Mouse (Mus musculus) left cerebral cortex, postnatal 10 days (tissue): ENCODE measurements around the gene Cd38. TPM values are rescaled to one million over a fixed set of nuclear protein-coding genes. Genes with fewer than 3 reads are reported as not detected.
A peak's percentile ranks its signal among the peaks of the same experiment; 100 is the strongest.
"Not testable (repeated sequence)": the region's sequence is repeated elsewhere in the genome, so short reads cannot be mapped to it uniquely, and the experiment has no call there.

Source experiments
- DNase-seq, 2 experiments: peaks; one replicate each; pipeline ENCODE4 v3.0.0; 2021 to 2022; ENCODE audit warnings: low spot score in 2 of 2, mixed read lengths in 1 of 2; ENCODE audit errors: extremely low spot score in 1 of 2
- intact Hi-C: fragments of 180-260 bp; cut with DNase I; formaldehyde crosslinking; loops from one replicate; pipeline ENCODE4 v1.15.1; 2025
- total RNA-seq, 2 experiments: library from RNA; stranded (reverse); gene quantifications; 2 replicates each; pipeline ENCODE4 v1.2.3; 2021

Cd38 gene
- total RNA-seq, 2 experiments from 2014 or later: 3.2 to 3.5 TPM

- DNase-seq: no peak
- intact Hi-C loops: no loop called here
These were observed 41.7 kb downstream of the Cd38 start for GRCm38 (mm10) chr5:43910006-43910405.

GRCm38 (mm10) chr5:43912844-43913243 is 44.5 kb downstream of the Cd38 start, which contains the start of gene Gm7879:
Gene Gm7879, plus strand, starts transcription at chr5:43913144.
- DNase-seq, intact Hi-C loops: not testable (repeated sequence)

GRCm38 (mm10) chr5:43915261-43915886 is 47.0 kb downstream of the Cd38 start:
- DNase-seq: no peak
- intact Hi-C loops: no loop called here

GRCm38 (mm10) chr5:43921877-43922276 is 53.5 kb downstream of the Cd38 start:
- intact Hi-C loops: loop anchor here (5.0 kb wide), 1 partner anchor 65 kb away; no protein-coding TSS in a partner anchor
- no peak for DNase-seq

- intact Hi-C loops: loop anchor here (5.0 kb wide), 1 partner anchor 63 kb away; no protein-coding TSS in a partner anchor
- DNase-seq: peak; percentile 13 to 53
These were observed 55.6 kb downstream of the Cd38 start for GRCm38 (mm10) chr5:43923933-43924332.

GRCm38 (mm10) chr5:43927729-43928128 is 59.4 kb downstream of the Cd38 start:
- intact Hi-C loops: no loop called here
- DNase-seq: no peak

GRCm38 (mm10) chr5:43933269-43933668 is 64.9 kb downstream of the Cd38 start:
- DNase-seq: no peak
- intact Hi-C loops: no loop called here

- intact Hi-C loops: no loop called here
- DNase-seq: no peak
These were observed 79.1 kb downstream of the Cd38 start for GRCm38 (mm10) chr5:43947330-43947977.

- DNase-seq: peak in 1 of 2 experiments; percentile 57
- intact Hi-C loops: no loop called here
These were observed 79.9 kb downstream of the Cd38 start for GRCm38 (mm10) chr5:43948111-43948743.

- peak in 1 of 2 experiments; percentile 17 for DNase-seq
- intact Hi-C loops: no loop called here
These were observed 80.5 kb downstream of the Cd38 start for GRCm38 (mm10) chr5:43948748-43949275.

GRCm38 (mm10) chr5:43953241-43953640 is 84.9 kb downstream of the Cd38 start:
- no peak for DNase-seq
- intact Hi-C loops: no loop called here

GRCm38 (mm10) chr5:43959884-43960440 is 91.6 kb downstream of the Cd38 start:
- DNase-seq: no peak
- intact Hi-C loops: no loop called here

GRCm38 (mm10) chr5:43961056-43961455 is 92.7 kb downstream of the Cd38 start:
- intact Hi-C loops: no loop called here
- no peak for DNase-seq

Other genes starting within 250 kb of the Cd38 start
- 10 to 100 TPM in 1 of 2 experiments, 1 to 10 TPM in 1; 9.5 to 11.0 TPM for gene Cc2d2a, start 206.2 kb upstream of the Cd38 start, total RNA-seq
- not detected for gene Bst1, start 49.7 kb upstream of the Cd38 start, total RNA-seq
- 10 to 100 TPM; 82.9 TPM for gene Fbxl5, start 46.9 kb upstream of the Cd38 start, total RNA-seq
- 10 to 100 TPM; 13.7 to 14.2 TPM for gene Gm7879, start 44.6 kb downstream of the Cd38 start, total RNA-seq
- 1 to 10 TPM; 4.4 to 4.8 TPM for gene Fgfbp1, start 113.2 kb downstream of the Cd38 start, total RNA-seq
- gene Prom1, start 233.5 kb downstream of the Cd38 start, total RNA-seq: 10 to 100 TPM in 1 of 2 experiments, 1 to 10 TPM in 1; 9.2 to 13.9 TPM